Mouse (Mus musculus) cerebellum, adult 2 months (tissue): Measurements from ENCODE around the gene G2e3.

Source experiments
- CTCF ChIP-seq: fragments of 200-500 bp; IDR thresholded peaks from 2 replicates; pipeline ENCODE4 v1.5.1; 2011; ENCODE audit warnings: low read depth, mild to moderate bottlenecking, control low read depth, low read length, moderate library complexity, borderline replicate concordance; ENCODE audit not compliant: insufficient read depth
- POLR2A ChIP-seq: fragments of 200-500 bp; IDR thresholded peaks from 2 replicates; pipeline ENCODE4 v1.6.1; 2011; ENCODE audit warnings: low read length, control low read depth, borderline replicate concordance; ENCODE audit not compliant: insufficient read depth

GRCm38 (mm10) chr12:51402060-51402698 is 54.3 kb downstream of the G2e3 start:
- TF ChIP-seq CTCF (no peak), POLR2A (no peak)
